Mouse (Mus musculus): ENCODE data around the gene Syngr1. TPM values are rescaled to one million over a fixed set of nuclear protein-coding genes. Genes with fewer than 3 reads are reported as not detected.
A peak's percentile ranks its signal among the peaks of the same experiment; 100 is the strongest.

Gene Syngr1
- polyA plus RNA-seq, 1 experiment from 2014 or later = 1.4 TPM

DNA sequence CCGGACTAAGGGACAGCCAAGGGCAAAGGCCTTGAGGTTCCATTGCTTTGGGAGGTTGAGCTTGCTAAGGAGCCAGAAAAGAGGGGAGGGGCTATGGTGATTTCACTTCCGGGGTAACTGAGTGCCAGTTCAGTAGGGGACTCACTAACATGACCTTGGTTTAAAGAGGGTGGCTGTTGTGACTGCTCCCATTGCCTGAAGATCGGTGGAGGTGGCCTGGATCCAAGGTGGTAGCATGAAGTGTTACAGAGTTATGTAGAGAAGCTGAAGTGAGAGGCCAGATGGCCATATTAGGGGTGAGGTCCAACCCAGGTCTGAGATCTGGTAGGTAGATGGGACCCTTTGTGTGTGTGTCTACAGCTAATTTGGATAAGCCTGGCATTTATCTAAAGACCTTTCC lies 8.3 kb downstream of the Syngr1 start:
- H3K9me3 ChIP-seq (replicated peaks) = no peaks in the 10 kb centered on the region
- peaks cover 24% of the 10 kb centered on the region for H3K4me1 ChIP-seq
- H3K36me3 ChIP-seq = no peaks in the 10 kb centered on the region
- peaks cover 61% of the 10 kb centered on the region for H3K27me3 ChIP-seq (ENCODE audit: low read depth, poor library complexity, severe bottlenecking)
- no peak for DNase-seq (ENCODE audit: low spot score)
- no peak overlapping the region for H3K27ac ChIP-seq
- WGBS = 79% methylated on average over 3 of the region's 3 CpGs
- H3K4me3 ChIP-seq = no peak overlapping the region

DNA sequence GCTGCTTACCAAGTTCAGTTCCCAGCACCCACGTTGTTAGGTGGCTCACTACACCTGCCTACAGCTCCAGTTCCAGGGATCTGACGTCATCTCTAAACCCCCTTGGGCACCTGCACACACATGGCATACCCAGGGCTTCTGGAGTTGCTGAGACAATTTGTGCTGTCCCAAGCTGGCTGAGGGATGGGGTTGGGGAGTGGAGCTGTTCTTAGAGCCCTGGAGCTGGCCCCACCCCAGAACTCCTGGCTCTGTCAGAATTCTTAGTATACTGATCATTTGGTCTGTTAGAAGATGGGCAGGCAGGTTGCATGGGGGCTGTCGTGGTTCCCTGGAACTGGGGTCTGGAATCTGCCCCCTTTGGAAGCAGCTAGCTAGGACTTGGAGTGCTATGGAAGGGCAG lies 9.1 kb downstream of the Syngr1 start:
- H3K4me1 ChIP-seq = peaks cover 24% of the 10 kb centered on the region
- H3K27me3 ChIP-seq (ENCODE audit: low read depth, poor library complexity, severe bottlenecking) = peaks cover 58% of the 10 kb centered on the region
- 85% methylated on average over 3 of the region's 3 CpGs for WGBS
- no peak for DNase-seq (ENCODE audit: low spot score)
- H3K9me3 ChIP-seq (replicated peaks) = no peaks in the 10 kb centered on the region
- no peak overlapping the region for H3K27ac ChIP-seq
- H3K36me3 ChIP-seq = no peaks in the 10 kb centered on the region
- no peak overlapping the region for H3K4me3 ChIP-seq

DNA sequence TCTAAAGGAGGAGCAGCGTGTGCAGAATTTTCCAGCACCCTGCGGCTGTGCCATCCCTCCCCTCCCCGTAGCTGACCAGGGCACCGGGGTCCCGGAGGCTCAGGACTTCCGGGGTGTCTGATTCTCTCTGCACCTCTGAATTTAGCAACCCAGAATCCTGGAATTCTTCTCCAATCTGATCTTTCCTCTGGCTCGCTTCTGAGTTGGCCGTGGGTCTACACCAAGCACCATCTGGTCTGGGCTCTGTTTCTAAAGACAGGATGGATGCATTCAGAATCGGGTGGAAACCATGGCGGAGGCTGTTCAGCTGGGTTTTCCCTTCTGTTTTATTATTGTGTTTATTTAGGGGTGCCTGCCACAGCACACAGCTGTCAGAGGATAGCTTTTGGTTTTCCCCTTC lies 9.7 kb downstream of the Syngr1 start:
- 89% methylated on average over 10 of the region's 10 CpGs for WGBS
- no peaks in the 10 kb centered on the region for H3K36me3 ChIP-seq
- H3K4me3 ChIP-seq = no peak overlapping the region
- no peak overlapping the region for H3K27ac ChIP-seq
- H3K9me3 ChIP-seq (replicated peaks) = no peaks in the 10 kb centered on the region
- no peak for DNase-seq (ENCODE audit: low spot score)
- peaks cover 24% of the 10 kb centered on the region for H3K4me1 ChIP-seq
- H3K27me3 ChIP-seq (ENCODE audit: low read depth, poor library complexity, severe bottlenecking) = peaks cover 53% of the 10 kb centered on the region

DNA sequence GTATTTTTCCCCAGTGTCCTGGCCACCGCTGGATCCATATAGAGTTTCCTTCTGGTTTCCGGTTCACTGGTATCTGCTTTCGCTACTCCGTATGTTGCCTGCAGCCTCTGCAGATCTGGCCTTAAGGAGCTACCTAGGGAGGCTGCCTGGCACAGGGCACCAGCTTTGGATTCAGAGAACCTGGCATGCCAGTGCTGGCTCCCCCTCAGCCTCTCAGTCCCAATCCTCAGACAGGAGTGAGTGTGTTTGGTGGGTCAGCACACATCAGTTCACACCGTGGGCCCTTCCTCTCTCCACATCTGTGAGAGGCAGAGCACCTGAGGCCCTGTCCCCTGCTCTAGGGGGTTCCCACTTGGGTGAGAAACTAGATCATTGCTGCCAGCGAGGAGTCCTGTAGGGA lies 10.4 kb downstream of the Syngr1 start:
- Histone ChIP-seq H3K27me3 (ENCODE audit: low read depth, poor library complexity, severe bottlenecking) (peaks cover 46% of the 10 kb centered on the region), H3K36me3 (no peaks in the 10 kb centered on the region), H3K4me1 (peaks cover 24% of the 10 kb centered on the region), H3K4me3 (no peak overlapping the region), H3K27ac (no peak overlapping the region), H3K9me3 (replicated peaks) (no peaks in the 10 kb centered on the region)
- DNase-seq (ENCODE audit: low spot score) = no peak
- WGBS = 77% methylated on average over 6 of the region's 6 CpGs

GRCm38 (mm10) chr15:80102495-80102894 lies 11.4 kb downstream of the Syngr1 start:
- Histone ChIP-seq H3K27me3 (ENCODE audit: low read depth, poor library complexity, severe bottlenecking) (peaks cover 36% of the 10 kb centered on the region), H3K27ac (no peak overlapping the region), H3K4me1 (peaks cover 15% of the 10 kb centered on the region), H3K36me3 (no peaks in the 10 kb centered on the region), H3K4me3 (no peak overlapping the region), H3K9me3 (replicated peaks) (no peaks in the 10 kb centered on the region)
- no peak for DNase-seq (ENCODE audit: low spot score)
- 88% methylated on average over 6 of the region's 6 CpGs for WGBS

DNA sequence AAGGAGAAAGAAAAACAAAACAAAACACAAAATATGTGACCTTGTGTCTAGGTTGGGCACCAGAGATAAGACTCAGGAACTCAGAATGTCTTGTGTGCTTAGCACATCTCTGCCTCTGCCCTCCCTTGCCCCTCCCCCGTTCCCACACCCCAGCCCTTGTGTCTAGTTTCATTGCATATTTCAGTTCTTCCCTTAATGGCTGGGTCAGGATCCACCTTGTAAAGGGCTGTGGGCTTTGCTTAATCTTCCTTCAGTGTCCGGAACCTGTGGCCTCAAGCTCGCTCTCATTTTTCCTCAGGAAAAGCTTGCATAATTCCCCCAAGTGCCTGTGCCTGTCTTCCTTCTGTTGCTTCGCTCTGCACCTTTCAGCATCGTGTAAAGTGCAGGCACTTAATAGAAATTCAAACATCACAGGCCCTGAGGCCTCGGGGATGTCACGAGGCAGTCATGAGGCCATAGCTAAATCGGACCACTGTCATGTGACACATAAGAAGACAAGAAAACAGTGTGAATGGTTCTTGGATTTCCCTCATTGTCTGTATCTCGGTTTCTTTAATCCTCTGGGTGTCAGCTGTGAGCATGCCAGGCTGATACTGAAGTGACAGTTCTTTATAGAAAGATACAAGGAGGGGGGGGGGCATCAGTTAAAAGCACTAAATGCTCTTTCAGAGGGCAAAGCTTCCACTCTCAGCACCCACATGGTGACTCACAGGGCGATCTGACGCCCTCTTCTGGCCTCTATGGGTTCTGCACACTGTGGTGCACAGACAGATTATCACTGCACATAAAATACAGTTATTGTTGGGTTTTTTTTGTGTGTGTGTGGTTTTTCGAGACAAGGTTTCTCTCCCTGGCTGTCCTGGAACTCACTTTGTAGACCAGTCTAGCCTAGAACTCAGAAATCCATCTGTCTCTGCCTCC lies 14.6 kb downstream of the Syngr1 start:
- H3K36me3 ChIP-seq = no peaks in the 10 kb centered on the region
- no peaks in the 10 kb centered on the region for H3K9me3 ChIP-seq (replicated peaks)
- H3K4me3 ChIP-seq = no peak overlapping the region
- no peak overlapping the region for H3K27ac ChIP-seq
- no peak for DNase-seq (ENCODE audit: low spot score)
- WGBS = 82% methylated on average over 12 of the region's 12 CpGs
- H3K4me1 ChIP-seq = no peaks in the 10 kb centered on the region
- peaks cover 5% of the 10 kb centered on the region for H3K27me3 ChIP-seq (ENCODE audit: low read depth, poor library complexity, severe bottlenecking)

DNA sequence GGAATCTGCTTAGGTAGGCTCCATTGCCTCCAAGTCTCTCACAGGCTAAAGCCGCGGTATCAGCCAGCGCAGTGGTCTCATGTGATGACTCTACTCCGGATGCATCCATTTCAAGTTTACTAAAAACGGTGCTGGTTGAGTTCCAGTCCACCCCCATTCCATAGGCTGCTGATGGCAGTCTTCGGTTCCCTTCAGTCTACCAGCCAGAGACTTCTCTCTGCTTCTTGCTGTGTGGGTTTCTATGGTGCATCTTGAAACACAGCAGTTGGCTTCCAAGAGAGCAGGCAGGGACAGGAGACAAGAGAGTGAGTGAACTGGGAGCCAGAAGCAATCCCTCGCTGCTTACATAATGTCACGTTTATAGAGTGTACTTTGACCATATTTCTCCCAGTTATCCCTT lies 16.0 kb downstream of the Syngr1 start:
- H3K9me3 ChIP-seq (replicated peaks) = no peaks in the 10 kb centered on the region
- WGBS = 91% methylated on average over 8 of the region's 8 CpGs
- H3K27ac ChIP-seq = no peak overlapping the region

GRCm38 (mm10) chr15:80107575-80107974 lies 16.4 kb downstream of the Syngr1 start:
- H3K36me3 ChIP-seq = no peaks in the 10 kb centered on the region
- WGBS = 88% methylated on average over 3 of the region's 3 CpGs
- H3K27me3 ChIP-seq (ENCODE audit: low read depth, poor library complexity, severe bottlenecking) = no peaks in the 10 kb centered on the region
- H3K4me1 ChIP-seq = no peaks in the 10 kb centered on the region
- no peak for DNase-seq (ENCODE audit: low spot score)
- H3K9me3 ChIP-seq (replicated peaks) = no peaks in the 10 kb centered on the region
- no peak overlapping the region for H3K27ac ChIP-seq
- no peak overlapping the region for H3K4me3 ChIP-seq

More for the DNA sequence above, 16.0 kb downstream of the Syngr1 start:
- no peaks in the 10 kb centered on the region for H3K27me3 ChIP-seq (ENCODE audit: low read depth, poor library complexity, severe bottlenecking)
- H3K4me3 ChIP-seq = no peak overlapping the region
- no peaks in the 10 kb centered on the region for H3K36me3 ChIP-seq
- no peaks in the 10 kb centered on the region for H3K4me1 ChIP-seq
- no peak for DNase-seq (ENCODE audit: low spot score)

DNA sequence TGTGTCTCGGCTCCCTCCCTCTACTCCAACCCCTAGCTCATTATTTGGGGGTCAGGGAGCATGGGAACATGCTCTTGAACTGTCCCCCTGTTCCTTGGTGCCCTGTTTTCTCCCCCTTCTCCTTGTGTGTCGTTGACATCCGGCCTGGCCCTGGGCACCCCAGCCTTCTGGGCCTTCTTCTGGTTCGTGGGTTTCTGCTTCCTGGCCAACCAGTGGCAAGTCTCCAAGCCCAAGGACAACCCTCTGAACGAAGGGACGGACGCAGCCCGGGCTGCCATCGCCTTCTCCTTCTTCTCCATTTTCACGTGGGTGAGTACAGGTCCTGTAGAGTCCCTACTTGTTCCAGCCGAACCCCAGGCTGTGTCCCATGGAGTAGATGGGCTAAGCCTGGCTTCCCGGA lies 20.3 kb downstream of the Syngr1 start:
- H3K27me3 ChIP-seq (ENCODE audit: low read depth, poor library complexity, severe bottlenecking) = no peaks in the 10 kb centered on the region
- no peak for DNase-seq (ENCODE audit: low spot score)
- no peaks in the 10 kb centered on the region for H3K9me3 ChIP-seq (replicated peaks)
- WGBS = 82% methylated on average over 12 of the region's 12 CpGs
- H3K4me1 ChIP-seq = peaks cover 8% of the 10 kb centered on the region
- no peaks in the 10 kb centered on the region for H3K36me3 ChIP-seq
- no peak overlapping the region for H3K4me3 ChIP-seq
- H3K27ac ChIP-seq = no peak overlapping the region

- no peaks in the 10 kb centered on the region for H3K36me3 ChIP-seq
- WGBS = 44% methylated on average over 2 of the region's 2 CpGs
- DNase-seq (ENCODE audit: low spot score) = no peak
Observed at GRCm38 (mm10) chr15:80112499-80112898, 21.4 kb downstream of the Syngr1 start.

GRCm38 (mm10) chr15:80114414-80114813 lies 23.3 kb downstream of the Syngr1 start:
- Histone ChIP-seq H3K4me3 (no peak overlapping the region), H3K36me3 (no peaks in the 10 kb centered on the region), H3K9me3 (replicated peaks) (no peaks in the 10 kb centered on the region), H3K27me3 (ENCODE audit: low read depth, poor library complexity, severe bottlenecking) (no peaks in the 10 kb centered on the region), H3K4me1 (peaks cover 14% of the 10 kb centered on the region), H3K27ac (no peak overlapping the region)
- no peak for DNase-seq (ENCODE audit: low spot score)
- 90% methylated on average over 7 of the region's 7 CpGs for WGBS

More at GRCm38 (mm10) chr15:80112499-80112898, 21.4 kb downstream of the Syngr1 start:
- Histone ChIP-seq H3K4me1 (peaks cover 14% of the 10 kb centered on the region), H3K9me3 (replicated peaks) (no peaks in the 10 kb centered on the region), H3K27me3 (ENCODE audit: low read depth, poor library complexity, severe bottlenecking) (no peaks in the 10 kb centered on the region), H3K27ac (no peak overlapping the region), H3K4me3 (no peak overlapping the region)

- Histone ChIP-seq H3K27ac (peak overlapping the region; percentile 5; the same call in 1 of the 2 replicates), H3K27me3 (ENCODE audit: low read depth, poor library complexity, severe bottlenecking) (no peaks in the 10 kb centered on the region), H3K36me3 (no peaks in the 10 kb centered on the region), H3K9me3 (replicated peaks) (no peaks in the 10 kb centered on the region), H3K4me3 (peak overlapping the region; percentile 16; the same call in 1 of the 2 replicates), H3K4me1 (peaks cover 14% of the 10 kb centered on the region)
- WGBS = 57% methylated on average over 5 of the region's 5 CpGs
- no peak for DNase-seq (ENCODE audit: low spot score)
Observed at GRCm38 (mm10) chr15:80115256-80115655, 24.1 kb downstream of the Syngr1 start.

Data from limb, embryonic 10.5 days (tissue).